Mouse (Mus musculus): ENCODE measurements around the gene Rfc2. TPM values are rescaled to one million over a fixed set of nuclear protein-coding genes. Genes with fewer than 3 reads are reported as not detected.
"Not testable (repeated sequence)": the region's sequence is repeated elsewhere in the genome, so short reads cannot be mapped to it uniquely, and the experiment has no call there.

The Rfc2 gene
- polyA plus RNA-seq, 1 experiment from 2014 or later = 338 TPM

- Histone ChIP-seq H3K27ac (ENCODE audit: low read depth, low read length) (no peak overlapping the region), H3K9me3 (ENCODE audit: control insufficient read depth, low read length) (no peaks in the 10 kb centered on the region), H3K4me2 (no peak overlapping the region), H3K9ac (ENCODE audit: low read length) (no peak overlapping the region), H3K27me3 (ENCODE audit: control insufficient read depth, insufficient read depth, low read length) (no peaks in the 10 kb centered on the region), H3K4me1 (ENCODE audit: control insufficient read depth, insufficient read depth, low read length) (no peaks in the 10 kb centered on the region), H3K36me3 (ENCODE audit: control insufficient read depth, insufficient read depth, low read length) (no peaks in the 10 kb centered on the region), H3K4me3 (ENCODE audit: low read depth, low read length) (no peak overlapping the region)
- ATAC-seq (ENCODE audit: low FRiP score) = no peak
- 84% methylated on average over 8 of the region's 8 CpGs for WGBS
- DNase-seq (ENCODE audit: low spot score, missing footprints) = no peak
These were observed 63.5 kb downstream of the Rfc2 start for GRCm38 (mm10) chr5:134644643-134645118.

GRCm38 (mm10) chr5:134646461-134646860 lies 65.3 kb downstream of the Rfc2 start:
- H3K27ac ChIP-seq (ENCODE audit: low read depth, low read length) = no peak overlapping the region
- no peaks in the 10 kb centered on the region for H3K9me3 ChIP-seq (ENCODE audit: control insufficient read depth, low read length)
- DNase-seq (ENCODE audit: low spot score, missing footprints) (no peak), ATAC-seq (ENCODE audit: low FRiP score) (no peak)
- no peaks in the 10 kb centered on the region for H3K36me3 ChIP-seq (ENCODE audit: control insufficient read depth, insufficient read depth, low read length)
- no peaks in the 10 kb centered on the region for H3K4me1 ChIP-seq (ENCODE audit: control insufficient read depth, insufficient read depth, low read length)
- WGBS = 71% methylated on average over 4 of the region's 4 CpGs
- H3K27me3 ChIP-seq (ENCODE audit: control insufficient read depth, insufficient read depth, low read length) = no peaks in the 10 kb centered on the region
- no peak overlapping the region for H3K4me3 ChIP-seq (ENCODE audit: low read depth, low read length)
- H3K9ac ChIP-seq (ENCODE audit: low read length) = no peak overlapping the region
- no peak overlapping the region for H3K4me2 ChIP-seq

- ATAC-seq (ENCODE audit: low FRiP score) (no peak), DNase-seq (ENCODE audit: low spot score, missing footprints) (no peak)
- Histone ChIP-seq H3K9me3 (ENCODE audit: control insufficient read depth, low read length) (no peaks in the 10 kb centered on the region), H3K4me1 (ENCODE audit: control insufficient read depth, insufficient read depth, low read length) (no peaks in the 10 kb centered on the region), H3K27me3 (ENCODE audit: control insufficient read depth, insufficient read depth, low read length) (no peaks in the 10 kb centered on the region), H3K36me3 (ENCODE audit: control insufficient read depth, insufficient read depth, low read length) (no peaks in the 10 kb centered on the region), H3K9ac (ENCODE audit: low read length) (no peak overlapping the region), H3K4me3 (ENCODE audit: low read depth, low read length) (no peak overlapping the region), H3K27ac (ENCODE audit: low read depth, low read length) (no peak overlapping the region), H3K4me2 (no peak overlapping the region)
- 87% methylated on average over 2 of the region's 2 CpGs for WGBS
These were observed 66.2 kb downstream of the Rfc2 start for GRCm38 (mm10) chr5:134647394-134647793.

- not testable (repeated sequence) for H3K4me3 ChIP-seq (ENCODE audit: low read depth, low read length); H3K27me3 ChIP-seq (ENCODE audit: control insufficient read depth, insufficient read depth, low read length); DNase-seq (ENCODE audit: low spot score, missing footprints); H3K4me1 ChIP-seq (ENCODE audit: control insufficient read depth, insufficient read depth, low read length); H3K4me2 ChIP-seq; H3K9ac ChIP-seq (ENCODE audit: low read length); H3K27ac ChIP-seq (ENCODE audit: low read depth, low read length); ATAC-seq (ENCODE audit: low FRiP score); H3K36me3 ChIP-seq (ENCODE audit: control insufficient read depth, insufficient read depth, low read length); H3K9me3 ChIP-seq (ENCODE audit: control insufficient read depth, low read length)
- WGBS = 70% methylated on average over 3 of the region's 4 CpGs
These were observed 67.8 kb downstream of the Rfc2 start for GRCm38 (mm10) chr5:134648976-134649375.

GRCm38 (mm10) chr5:134650926-134651325 lies 69.8 kb downstream of the Rfc2 start:
- ATAC-seq (ENCODE audit: low FRiP score) (no peak), DNase-seq (ENCODE audit: low spot score, missing footprints) (no peak)
- Histone ChIP-seq H3K27me3 (ENCODE audit: control insufficient read depth, insufficient read depth, low read length) (no peaks in the 10 kb centered on the region), H3K9me3 (ENCODE audit: control insufficient read depth, low read length) (no peaks in the 10 kb centered on the region), H3K9ac (ENCODE audit: low read length) (no peak overlapping the region), H3K36me3 (ENCODE audit: control insufficient read depth, insufficient read depth, low read length) (no peaks in the 10 kb centered on the region), H3K27ac (ENCODE audit: low read depth, low read length) (no peak overlapping the region), H3K4me3 (ENCODE audit: low read depth, low read length) (no peak overlapping the region), H3K4me2 (no peak overlapping the region), H3K4me1 (ENCODE audit: control insufficient read depth, insufficient read depth, low read length) (no peaks in the 10 kb centered on the region)
- WGBS = 43% methylated on average over 4 of the region's 5 CpGs

Small RNA genes within 50 kb of the gene (microRNA-seq; reads per million reads assigned to microRNA genes)
- gene Mir7228 = not detected

Other genes with a start within 250 kb of the Rfc2 start
- 86.5 and 88.1 TPM in 2 replicates for gene Gtf2ird1, start 124.7 kb upstream of the Rfc2 start, polyA plus RNA-seq (2014; fragmentation: Nextera tagmentation; extraction: Ambion mirVana)
- gene Clip2, start 28.9 kb upstream of the Rfc2 start, polyA plus RNA-seq (2014; fragmentation: Nextera tagmentation; extraction: Ambion mirVana) = 5.6 and 5.8 TPM in 2 replicates
- 0.30 TPM in 1 of 2 replicates, not detected in the other for gene Syna, start 21.2 kb upstream of the Rfc2 start, polyA plus RNA-seq (2014; fragmentation: Nextera tagmentation; extraction: Ambion mirVana)
- 1.5 and 1.6 TPM in 2 replicates for gene Lat2, start 33.7 kb downstream of the Rfc2 start, polyA plus RNA-seq (2014; fragmentation: Nextera tagmentation; extraction: Ambion mirVana)
- 421 and 442 TPM in 2 replicates for gene Eif4h, start 58.1 kb downstream of the Rfc2 start, polyA plus RNA-seq (2014; fragmentation: Nextera tagmentation; extraction: Ambion mirVana)
- 8.4 and 9.1 TPM in 2 replicates for gene Limk1, start 107.2 kb downstream of the Rfc2 start, polyA plus RNA-seq (2014; fragmentation: Nextera tagmentation; extraction: Ambion mirVana)
- gene Eln, start 166.0 kb downstream of the Rfc2 start, polyA plus RNA-seq (2014; fragmentation: Nextera tagmentation; extraction: Ambion mirVana) = 1.1 and 2.0 TPM in 2 replicates

Data from midbrain, embryonic 11.5 days (tissue).